Mouse (Mus musculus) CH12.LX (cell line): ENCODE measurements around the gene Yars. TPM values are rescaled to one million over a fixed set of nuclear protein-coding genes. Genes with fewer than 3 reads are reported as not detected.

Source experiments
- DNase-seq: peaks from one replicate; pipeline ENCODE4 v3.0.0-alpha.2; 2013; ENCODE audit errors: extremely low read depth
- H3K27ac ChIP-seq: 2 replicates; pipeline ENCODE4 v1.5.1; 2012; ENCODE audit warnings: low read depth, mild to moderate bottlenecking, control low read depth, moderate library complexity; ENCODE audit not compliant: insufficient read depth
- H3K27me3 ChIP-seq: replicated peaks from 2 replicates; pipeline ENCODE3; 2012; ENCODE audit warnings: inconsistent platforms
- H3K36me3 ChIP-seq, 2 experiments: replicated peaks in 1 of 2; 2 replicates each; pipeline versions ENCODE3 to v1.6.1; 2012; ENCODE audit warnings: inconsistent platforms in 1 of 2, low read length in 1 of 2, mild to moderate bottlenecking in 1 of 2, mixed read lengths in 1 of 2, moderate library complexity in 1 of 2; ENCODE audit not compliant: control insufficient read depth in 1 of 2, insufficient read depth in 1 of 2
- H3K4me1 ChIP-seq, 2 experiments: 2 replicates each; pipeline ENCODE4 v1.6.1; 2012; ENCODE audit warnings: inconsistent platforms in 1 of 2, moderate library complexity in 1 of 2; ENCODE audit not compliant: insufficient read depth in 2 of 2, control insufficient read depth in 1 of 2
- H3K4me2 ChIP-seq: 2 replicates; pipeline ENCODE4 v1.6.1; 2012; ENCODE audit warnings: low read depth, mild to moderate bottlenecking, control low read depth; ENCODE audit not compliant: poor library complexity, insufficient read depth, severe bottlenecking
- H3K4me3 ChIP-seq, 3 experiments: fragments of 150-350 bp in 1 of 3; sonication (generic) in 1 of 3; replicated peaks in 1 of 3; 2 replicates each; pipeline versions ENCODE3 to v1.5.1; 2011 to 2012; ENCODE audit warnings: low read depth in 2 of 3, low read length in 2 of 3, mild to moderate bottlenecking in 2 of 3, moderate library complexity in 2 of 3, control low read depth in 1 of 3, improper control_type of control experiment in 1 of 3, inconsistent platforms in 1 of 3, mixed read lengths in 1 of 3; ENCODE audit not compliant: poor library complexity in 1 of 3
- H3K79me2 ChIP-seq: replicated peaks from 2 replicates; pipeline ENCODE4 v1.6.1; 2012; ENCODE audit warnings: mild to moderate bottlenecking, moderate library complexity; ENCODE audit not compliant: control insufficient read depth, poor library complexity, insufficient read depth, severe bottlenecking; ENCODE audit errors: extremely low read depth
- H3K9ac ChIP-seq: 2 replicates; pipeline ENCODE4 v1.6.1; 2012; ENCODE audit warnings: low read depth, mild to moderate bottlenecking, control low read depth, moderate library complexity; ENCODE audit not compliant: insufficient read depth
- H3K9me3 ChIP-seq: replicated peaks from 2 replicates; pipeline ENCODE3; 2012; ENCODE audit warnings: low read length, inconsistent platforms, mixed read lengths
- CHD2 ChIP-seq: IDR thresholded peaks from 2 replicates; pipeline ENCODE4 v1.6.1; 2011; ENCODE audit warnings: low read length, improper control_type of control experiment
- CTCF ChIP-seq, 2 experiments: IDR thresholded peaks in 1 of 2; conservative IDR thresholded peaks in 1 of 2; 2 replicates each; pipeline ENCODE4 v1.5.1; 2011 to 2012; ENCODE audit warnings: low read depth in 2 of 2, low read length in 2 of 2, improper control_type of control experiment in 1 of 2, inconsistent platforms in 1 of 2, mild to moderate bottlenecking in 1 of 2, moderate library complexity in 1 of 2
- E2F4 ChIP-seq: IDR thresholded peaks from 2 replicates; pipeline ENCODE4 v1.6.1; 2011; ENCODE audit warnings: low read depth, low read length, improper control_type of control experiment; ENCODE audit not compliant: insufficient replicate concordance
- ELF1 ChIP-seq: IDR thresholded peaks from 2 replicates; pipeline ENCODE4 v1.6.1; 2014; ENCODE audit warnings: low read depth, mild to moderate bottlenecking, inconsistent platforms, low read length, improper control_type of control experiment
- HCFC1 ChIP-seq: IDR thresholded peaks from 2 replicates; pipeline ENCODE4 v1.6.1; 2012; ENCODE audit warnings: low read depth, mild to moderate bottlenecking, inconsistent platforms, low read length, improper control_type of control experiment
- IRF4 ChIP-seq: IDR thresholded peaks from 2 replicates; pipeline ENCODE4 v1.6.1; 2014; ENCODE audit warnings: low read depth, mild to moderate bottlenecking, inconsistent platforms, low read length, improper control_type of control experiment
- KAT2A ChIP-seq: IDR thresholded peaks from 2 replicates; pipeline ENCODE4 v1.6.1; 2012; ENCODE audit warnings: low read length, improper control_type of control experiment, inconsistent platforms; ENCODE audit not compliant: insufficient replicate concordance
- MAFK ChIP-seq: IDR thresholded peaks from 2 replicates; pipeline ENCODE4 v1.6.1; 2011; ENCODE audit warnings: low read length, improper control_type of control experiment; ENCODE audit not compliant: insufficient replicate concordance
- MAX ChIP-seq: IDR thresholded peaks from 2 replicates; pipeline ENCODE4 v1.6.1; 2011; ENCODE audit warnings: low read length, improper control_type of control experiment
- MYC ChIP-seq: IDR thresholded peaks from 2 replicates; pipeline ENCODE4 v1.6.1; 2011; ENCODE audit warnings: low read depth, mild to moderate bottlenecking, improper control_type of control experiment, low read length
- PAX5 ChIP-seq: IDR thresholded peaks from 2 replicates; pipeline ENCODE4 v1.6.1; 2012; ENCODE audit warnings: low read length, inconsistent platforms, mixed read lengths
- RAD21 ChIP-seq: IDR thresholded peaks from 2 replicates; pipeline ENCODE4 v1.6.1; 2011; ENCODE audit warnings: low read depth, mild to moderate bottlenecking, low read length, improper control_type of control experiment, moderate library complexity
- SMC3 ChIP-seq: IDR thresholded peaks from 2 replicates; pipeline ENCODE4 v1.6.1; 2011; ENCODE audit warnings: low read depth, low read length, improper control_type of control experiment
- TBP ChIP-seq: conservative IDR thresholded peaks from 2 replicates; pipeline ENCODE4 v1.6.1; 2011; ENCODE audit warnings: low read depth, low read length, improper control_type of control experiment
- USF1 ChIP-seq: IDR thresholded peaks from 2 replicates; pipeline ENCODE4 v1.6.1; 2014; ENCODE audit warnings: low read depth, mild to moderate bottlenecking, inconsistent platforms, low read length, improper control_type of control experiment
- USF2 ChIP-seq: conservative IDR thresholded peaks from 2 replicates; pipeline ENCODE4 v1.6.1; 2011; ENCODE audit warnings: low read depth, low read length, improper control_type of control experiment
- ZC3H11A ChIP-seq: IDR thresholded peaks from 2 replicates; pipeline ENCODE4 v1.6.1; 2012; ENCODE audit warnings: low read depth, mild to moderate bottlenecking, inconsistent platforms, low read length, improper control_type of control experiment
- ZKSCAN1 ChIP-seq: IDR thresholded peaks from 2 replicates; pipeline ENCODE4 v1.6.1; 2012; ENCODE audit warnings: low read depth, inconsistent platforms, low read length, improper control_type of control experiment, borderline replicate concordance
- ZMIZ1 ChIP-seq: IDR thresholded peaks from 2 replicates; pipeline ENCODE4 v1.6.1; 2012; ENCODE audit warnings: low read depth, mild to moderate bottlenecking, inconsistent platforms, low read length, improper control_type of control experiment
- ZNF384 ChIP-seq: IDR thresholded peaks from 2 replicates; pipeline ENCODE4 v1.6.1; 2012; ENCODE audit warnings: low read depth, low read length, improper control_type of control experiment, inconsistent platforms
- dilution Hi-C: fragments of 300-500 bp; cut with MboI; formaldehyde crosslinking; loops from 2 replicates; pipeline ENCODE4 v1.14.3; 2020; ENCODE audit warnings: low sequenced_read_pairs; ENCODE audit not compliant: extremely low pct_unique_long_range_greater_than_20kb, extremely low pct_ligation_motif_present
- in situ Hi-C: fragments of 300-500 bp; cut with MboI; formaldehyde crosslinking; loops from 3 replicates; pipeline ENCODE4 v1.14.3; 2019; ENCODE audit warnings: low sequenced_read_pairs, low pct_ligation_motif_present, low pct_unique_long_range_greater_than_20kb, mixed read lengths
- polyA plus RNA-seq: library from polyadenylated mRNA; unstranded; fragments of >175 nt; gene quantifications from 2 replicates; pipeline ENCODE4 v1.2.1, GENCODE M21; 2012; ENCODE audit warnings: low read depth; ENCODE audit not compliant: insufficient read length
- total RNA-seq, 2 experiments: library from RNA; depleted of rRNA; stranded (reverse); fragments of 300-350 nt in 1 of 2; fragments of >200 nt in 1 of 2; gene quantifications; 2 replicates each; pipeline ENCODE4 v1.2.3; 2012 to 2014

The Yars gene
- total and polyA plus RNA-seq, 3 experiments: 96.3 to 207 (median 180) TPM

DNA sequence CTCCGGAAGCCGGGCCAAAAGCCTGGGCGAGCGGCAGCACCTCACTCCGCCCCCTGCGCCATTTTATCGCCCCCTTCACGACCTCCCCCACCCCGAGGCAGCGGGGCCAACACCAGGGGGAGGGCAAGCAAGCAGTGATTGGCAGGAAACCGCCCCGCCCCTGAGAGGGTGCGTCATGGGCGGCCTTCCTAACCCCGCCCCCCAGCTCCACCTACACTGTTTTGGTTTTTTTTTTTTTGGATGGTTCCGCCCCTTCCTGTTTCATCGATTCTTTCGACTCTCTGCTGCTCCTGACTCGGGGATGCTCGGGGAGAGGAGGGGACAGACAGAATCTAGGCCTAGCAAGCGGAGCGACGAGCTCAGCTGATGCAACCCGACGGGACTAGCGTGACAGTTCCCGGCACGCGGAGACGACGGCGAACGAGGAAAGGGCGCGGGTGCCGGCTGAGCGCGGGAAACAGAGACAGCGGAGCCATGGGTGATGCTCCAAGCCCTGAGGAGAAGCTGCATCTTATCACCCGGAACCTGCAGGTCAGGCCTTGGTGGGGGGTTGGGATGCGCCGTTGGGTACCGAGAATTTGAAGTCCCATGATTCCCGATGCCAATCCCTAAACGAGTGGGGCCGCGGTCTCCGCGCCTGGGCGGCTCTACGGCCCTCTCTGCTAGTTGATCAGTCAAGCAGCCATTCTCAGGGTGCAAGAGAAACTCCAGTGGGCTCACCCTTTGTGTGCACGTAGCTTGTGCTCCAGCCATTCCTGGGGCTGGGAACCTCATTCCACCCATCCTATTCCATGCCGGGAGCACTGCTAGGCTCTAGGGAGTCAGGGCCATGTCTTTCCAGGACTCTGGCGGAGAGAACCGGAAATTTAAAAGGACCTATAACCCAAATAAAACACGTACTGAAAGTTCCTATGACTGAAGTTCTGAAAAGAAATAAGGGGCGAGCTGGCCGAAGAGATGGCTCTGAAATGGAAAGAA lies at the start of gene Yars, which contains the start of gene S100pbp (continued):
- peak; percentile 84; the same call in 1 of the 2 replicates for TF ChIP-seq KAT2A
- peak; percentile 88 for TF ChIP-seq ELF1
- TF ChIP-seq, all 38 proteins: peak for 22

GRCm38 (mm10) chr4:129140808-129141207 lies 48.8 kb upstream of the Yars start:
- no peak overlapping the region for H3K4me2 ChIP-seq
- H3K4me3 ChIP-seq: no peak overlapping the region
- dilution Hi-C loops (no loop called here), in situ Hi-C loops (no loop called here)
- peaks cover 12 to 36% of the 10 kb centered on the region in 2 experiments for H3K4me1 ChIP-seq
- H3K36me3 ChIP-seq: peaks cover 2 to 42% of the 10 kb centered on the region in 2 experiments
- H3K9me3 ChIP-seq: no peaks in the 10 kb centered on the region
- peaks cover 6% of the 10 kb centered on the region for H3K27me3 ChIP-seq
- DNase-seq: no peak
- H3K27ac ChIP-seq: no peak overlapping the region
- no peak overlapping the region for H3K9ac ChIP-seq
- TF ChIP-seq HCFC1 (no peak), USF2 (no peak), USF1 (no peak), RAD21 (no peak), MAFK (no peak), IRF4 (no peak), E2F4 (no peak), PAX5 (no peak), ZC3H11A (no peak), TBP (no peak), MYC (no peak), CTCF (conservative IDR thresholded peaks at IDR 0.05 in 1 of 2, IDR thresholded peaks at IDR 0.05 in 1 of 2; ENCODE audit: low read depth in 2 of 2, low read length in 2 of 2) (no peak), ZNF384 (no peak), ZKSCAN1 (no peak), ZMIZ1 (no peak), MAX (no peak), CHD2 (no peak), SMC3 (no peak)
- no peaks in the 10 kb centered on the region for H3K79me2 ChIP-seq
